Mouse (Mus musculus) erythroblast, embryonic 14.5 days (primary cell): ENCODE data around the gene Il17rb.

Source experiments
- GATA1 ChIP-seq: IDR thresholded peaks from 2 replicates; pipeline ENCODE4 v1.6.1; 2012; ENCODE audit warnings: low read length, inconsistent platforms, mixed read lengths
- TAL1 ChIP-seq: IDR thresholded peaks from 3 replicates; pipeline ENCODE4 v1.6.1; 2012; ENCODE audit warnings: low read length, inconsistent platforms, mixed read lengths

GRCm38 (mm10) chr14:30014487-30014886 is 5.8 kb upstream of the Il17rb start:
- TF ChIP-seq TAL1 (no peak), GATA1 (no peak)
